Mouse (Mus musculus) urinary bladder, adult 18-20 months (tissue): ENCODE measurements around the gene Gm20869.
"Not testable (repeated sequence)": the region's sequence is repeated elsewhere in the genome, so short reads cannot be mapped to it uniquely, and the experiment has no call there.

Source experiments
- DNase-seq, 2 experiments: peaks; one replicate each; pipeline ENCODE4 v3.0.0; 2022; ENCODE audit warnings: low spot score in 2 of 2, mixed read lengths in 2 of 2

The Gm20869 gene

DNA sequence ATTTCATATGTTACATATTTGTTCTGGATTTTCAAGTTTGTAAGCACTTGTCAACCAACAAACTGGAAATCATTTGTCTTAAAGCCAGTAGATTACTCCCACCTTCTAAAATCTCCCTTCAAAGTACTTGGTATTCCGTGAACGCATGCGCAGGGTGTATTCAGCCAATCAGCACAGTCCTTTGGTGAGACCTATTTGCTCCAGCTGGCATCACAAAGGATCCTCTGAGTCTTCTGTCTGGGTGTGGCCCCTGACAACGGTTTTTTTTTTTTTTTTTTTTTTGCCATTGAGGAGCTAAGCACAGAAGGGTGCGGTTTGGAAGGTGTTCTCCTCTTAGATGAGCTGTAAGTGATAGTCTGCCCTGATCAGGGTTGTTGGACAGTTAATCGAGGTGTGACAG is at the start of gene Gm20869:
Gm20869 (plus strand) TSS at position 301 of the 400 bp plus-strand sequence.
- not testable (repeated sequence) for DNase-seq
